Mouse (Mus musculus) liver, embryonic 13.5 days (tissue): ENCODE results near the gene Cenps. TPM values are rescaled to one million over a fixed set of nuclear protein-coding genes. Genes with fewer than 3 reads are reported as not detected.

Experiments used
- ATAC-seq: fragments of 200-750 bp; cut with Nextera tagmentation; 2 replicates; pipeline ENCODE4 v1.8.0; 2017; ENCODE audit warnings: low read depth, mild to moderate bottlenecking, moderate number of reproducible peaks, moderate library complexity
- DNase-seq: peaks from one replicate; pipeline ENCODE4 v3.0.0; 2022
- H3K27ac ChIP-seq: fragments of 300-500 bp; sonication (generic); 2 replicates; pipeline ENCODE4 v1.5.1; 2015; ENCODE audit warnings: moderate library complexity, mild to moderate bottlenecking, inconsistent platforms
- H3K27me3 ChIP-seq: fragments of 300-500 bp; sonication (generic); 2 replicates; pipeline ENCODE4 v1.6.1; 2015; ENCODE audit warnings: mild to moderate bottlenecking, inconsistent platforms
- H3K36me3 ChIP-seq: fragments of 300-500 bp; sonication (generic); 2 replicates; pipeline ENCODE4 v1.6.1; 2015; ENCODE audit warnings: mild to moderate bottlenecking, inconsistent platforms
- H3K4me1 ChIP-seq: fragments of 300-500 bp; sonication (generic); replicated peaks from 2 replicates; pipeline ENCODE4 v1.6.1; 2015; ENCODE audit warnings: inconsistent platforms
- H3K4me2 ChIP-seq: fragments of 300-500 bp; sonication (generic); 2 replicates; pipeline ENCODE4 v1.6.1; 2015; ENCODE audit warnings: inconsistent platforms, mild to moderate bottlenecking, moderate library complexity
- H3K4me3 ChIP-seq: fragments of 300-500 bp; sonication (generic); replicated peaks from 2 replicates; pipeline ENCODE4 v1.5.1; 2015; ENCODE audit warnings: mild to moderate bottlenecking, inconsistent platforms
- H3K9ac ChIP-seq: fragments of 300-500 bp; sonication (generic); 2 replicates; pipeline ENCODE4 v1.6.1; 2015; ENCODE audit warnings: mild to moderate bottlenecking, inconsistent platforms
- H3K9me3 ChIP-seq: fragments of 300-500 bp; sonication (generic); replicated peaks from 2 replicates; pipeline ENCODE4 v1.6.1; 2016; ENCODE audit warnings: inconsistent platforms
- WGBS: fragments of 180-500 bp; shearing (Covaris S2); methylation state at CpG from one replicate; pipeline ENCODE4 v1.1.7; 2015; ENCODE audit not compliant: insufficient replicate concordance; 5-methylcytosine and 5-hydroxymethylcytosine counted together
- polyA plus RNA-seq: library from polyadenylated mRNA; unstranded; fragments of >200 nt; fragmentation: Nextera tagmentation; extraction: Ambion mirVana; gene quantifications from 2 replicates; pipeline ENCODE4 v1.2.1, GENCODE M21; 2015

The Cenps gene
- polyA plus RNA-seq, 1 experiment from 2014 or later, result 20.7 TPM

DNA sequence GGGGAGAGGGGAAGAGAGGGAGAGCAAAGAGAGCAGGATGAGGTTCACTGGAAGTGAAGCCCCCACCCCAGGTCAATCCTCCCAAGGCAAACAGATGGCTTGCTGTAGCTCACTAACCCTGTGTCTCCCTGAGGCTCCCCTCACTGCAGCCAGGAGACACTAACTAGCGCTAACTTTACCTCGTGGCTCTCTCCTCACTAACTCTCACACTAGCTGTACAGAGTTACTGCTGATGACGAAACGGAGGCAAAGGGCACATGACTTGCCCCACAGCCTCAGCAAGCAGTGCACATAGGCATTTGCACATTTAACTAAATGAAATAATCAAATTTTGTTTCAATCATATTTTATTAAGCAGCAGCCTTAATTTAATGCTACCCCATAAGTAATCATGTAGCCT lies 59.2 kb downstream of the Cenps start:
- Histone ChIP-seq H3K27me3 (no peaks in the 10 kb centered on the region), H3K4me1 (peaks cover 44% of the 10 kb centered on the region), H3K9me3 (no peaks in the 10 kb centered on the region), H3K4me3 (no peak overlapping the region), H3K9ac (no peak overlapping the region), H3K4me2 (no peak overlapping the region), H3K36me3 (peaks cover 24% of the 10 kb centered on the region), H3K27ac (no peak overlapping the region)
- DNase-seq (no peak), ATAC-seq (no peak)
- 43% methylated on average over 4 of the region's 4 CpGs for WGBS

Other genes with a start within 250 kb of the Cenps start
- 27.7 and 28.4 TPM in 2 replicates for gene Pex14, start 37.8 kb downstream of the Cenps start, polyA plus RNA-seq
- 20.7 and 22.7 TPM in 2 replicates for gene Dffa, start 33.5 kb downstream of the Cenps start, polyA plus RNA-seq
- not detected in 2 replicates for gene Cort, start 10.9 kb downstream of the Cenps start, polyA plus RNA-seq
- gene Pgd, start 29.1 kb upstream of the Cenps start, polyA plus RNA-seq, result 74.7 and 80.2 TPM in 2 replicates
- gene Kif1b, start 170.1 kb upstream of the Cenps start, polyA plus RNA-seq, result 5.1 and 6.7 TPM in 2 replicates